Mouse (Mus musculus): Measurements from ENCODE around the gene Sertad2.

DNA sequence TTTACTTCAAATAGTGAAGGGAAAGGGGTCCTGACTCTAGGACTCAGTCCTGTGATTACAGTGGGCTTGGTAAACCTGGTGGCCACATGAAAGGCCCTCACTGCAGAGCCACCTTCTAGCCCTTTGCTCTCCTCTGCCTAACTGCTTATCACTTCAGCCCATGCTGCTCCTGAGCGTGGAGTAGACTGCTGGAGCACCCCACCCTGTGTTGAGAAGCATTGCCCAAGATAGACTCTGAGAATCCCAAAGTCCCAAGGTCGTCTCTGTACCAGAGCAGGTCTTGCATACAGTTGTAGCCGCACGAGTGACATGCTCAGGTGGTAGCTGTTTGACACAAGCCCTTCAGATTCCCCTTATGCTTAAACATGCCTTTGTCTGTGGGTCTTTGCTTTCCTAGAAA is 93.1 kb downstream of the Sertad2 start:
- TF ChIP-seq CTCF (IDR thresholded peaks at IDR 0.05; ENCODE audit: borderline replicate concordance, extremely low read depth, insufficient read depth, insufficient read length) = no peak
- TF ChIP-seq POLR2A (IDR thresholded peaks at IDR 0.05; ENCODE audit: borderline replicate concordance, extremely low read depth, insufficient read depth, insufficient read length, poor library complexity, severe bottlenecking) = no peak
